Mouse (Mus musculus) layer of hippocampus, adult 2 months (tissue): Measurements from ENCODE around the gene Sec14l3. TPM values are rescaled to one million over a fixed set of nuclear protein-coding genes. Genes with fewer than 3 reads are reported as not detected.
A peak's percentile ranks its signal among the peaks of the same experiment; 100 is the strongest.

Source experiments
- DNase-seq, 2 experiments: peaks; one replicate each; pipeline ENCODE4 v3.0.0; 2022; ENCODE audit warnings: low spot score in 2 of 2
- H3K27ac ChIP-seq: fragments of 200-600 bp; 2 replicates; pipeline ENCODE4 v1.8.1; 2022
- H3K4me3 ChIP-seq: fragments of 200-600 bp; 2 replicates; pipeline ENCODE4 v1.8.1; 2022; ENCODE audit warnings: mild to moderate bottlenecking
- CTCF ChIP-seq: fragments of 200-600 bp; conservative IDR thresholded peaks from 2 replicates; pipeline ENCODE4 v1.8.1; 2022; ENCODE audit warnings: antibody characterized with exemption, mild to moderate bottlenecking, moderate library complexity
- total RNA-seq, 2 experiments: library from RNA; stranded (reverse); gene quantifications; 2 replicates each; pipeline ENCODE4 v1.2.3; 2021

Sec14l3 gene
- total RNA-seq, 2 experiments from 2014 or later: 1.3 to 2.6 TPM

DNA sequence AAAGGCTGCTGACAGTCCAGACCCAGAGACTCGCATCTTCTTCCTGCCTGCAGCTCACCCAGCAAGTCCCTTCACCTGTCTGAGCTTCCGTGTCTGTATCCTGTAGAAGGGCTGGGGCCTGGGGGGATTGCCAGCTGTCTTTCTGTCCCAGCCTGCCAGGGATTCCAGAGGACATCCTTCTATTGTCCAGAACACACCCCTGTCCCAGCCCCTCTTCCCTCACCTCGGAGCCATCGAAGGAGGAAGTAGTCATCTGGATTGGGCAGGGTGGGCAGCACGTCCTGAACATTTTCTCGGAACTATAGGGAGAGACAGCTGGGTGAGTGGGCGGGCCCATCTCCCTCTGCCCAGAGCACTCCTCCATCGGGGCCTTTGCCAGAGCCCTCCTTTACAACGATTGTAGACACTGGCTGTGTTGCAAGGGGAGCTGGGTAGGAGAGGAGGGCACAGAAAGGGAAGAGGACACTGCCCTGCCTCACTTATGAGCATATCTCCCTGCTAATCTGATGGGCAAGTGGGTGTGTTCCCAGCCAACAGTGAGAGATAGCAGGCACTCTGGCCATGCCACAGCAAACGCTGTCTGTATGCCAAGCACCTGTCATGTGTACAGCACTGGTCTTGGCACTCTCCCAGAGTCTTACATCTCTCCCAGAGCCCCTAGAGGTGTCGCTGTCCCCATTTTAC, 52.0 kb downstream of the Sec14l3 start:
- Histone ChIP-seq H3K27ac (peak overlapping the region; percentile 99), H3K4me3 (peak overlapping the region; percentile 93)
- peak; percentile 47 to 55 for DNase-seq
- TF ChIP-seq CTCF: no peak

DNA sequence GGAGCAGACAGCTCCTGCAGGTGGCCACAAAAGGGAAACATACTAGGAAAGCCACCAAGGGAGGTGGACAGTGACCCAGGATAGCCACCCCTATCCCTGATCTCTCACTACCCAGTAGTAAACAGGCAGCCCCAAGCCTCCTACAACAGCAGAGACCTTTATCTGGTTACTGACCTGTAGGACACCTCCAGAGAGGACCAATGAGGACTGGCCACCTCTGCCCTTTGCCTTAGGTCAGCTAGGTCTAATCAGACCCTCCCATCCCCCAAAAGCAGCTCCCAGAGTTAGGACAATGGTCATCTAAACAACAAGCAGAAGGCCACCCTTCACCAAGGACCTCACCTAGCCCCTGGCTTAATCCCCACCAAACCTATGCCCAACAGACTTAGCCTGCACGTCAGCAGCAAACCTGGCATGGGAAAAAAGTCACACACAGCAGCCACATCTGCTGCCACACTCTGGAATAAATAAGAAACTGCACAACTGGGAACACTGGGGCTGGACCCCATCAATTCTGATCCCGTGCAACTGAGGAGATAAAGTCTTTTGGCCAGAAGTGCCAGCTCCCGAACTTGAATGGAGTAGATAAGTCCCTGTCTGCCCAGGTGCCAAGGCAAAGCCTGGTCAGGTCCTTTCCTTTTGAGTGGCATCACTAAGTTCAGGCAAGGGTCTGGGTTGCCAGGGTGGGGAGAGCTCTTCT, 52.9 kb downstream of the Sec14l3 start:
- DNase-seq: no peak
- peak overlapping the region; percentile 99 for H3K27ac ChIP-seq

DNA sequence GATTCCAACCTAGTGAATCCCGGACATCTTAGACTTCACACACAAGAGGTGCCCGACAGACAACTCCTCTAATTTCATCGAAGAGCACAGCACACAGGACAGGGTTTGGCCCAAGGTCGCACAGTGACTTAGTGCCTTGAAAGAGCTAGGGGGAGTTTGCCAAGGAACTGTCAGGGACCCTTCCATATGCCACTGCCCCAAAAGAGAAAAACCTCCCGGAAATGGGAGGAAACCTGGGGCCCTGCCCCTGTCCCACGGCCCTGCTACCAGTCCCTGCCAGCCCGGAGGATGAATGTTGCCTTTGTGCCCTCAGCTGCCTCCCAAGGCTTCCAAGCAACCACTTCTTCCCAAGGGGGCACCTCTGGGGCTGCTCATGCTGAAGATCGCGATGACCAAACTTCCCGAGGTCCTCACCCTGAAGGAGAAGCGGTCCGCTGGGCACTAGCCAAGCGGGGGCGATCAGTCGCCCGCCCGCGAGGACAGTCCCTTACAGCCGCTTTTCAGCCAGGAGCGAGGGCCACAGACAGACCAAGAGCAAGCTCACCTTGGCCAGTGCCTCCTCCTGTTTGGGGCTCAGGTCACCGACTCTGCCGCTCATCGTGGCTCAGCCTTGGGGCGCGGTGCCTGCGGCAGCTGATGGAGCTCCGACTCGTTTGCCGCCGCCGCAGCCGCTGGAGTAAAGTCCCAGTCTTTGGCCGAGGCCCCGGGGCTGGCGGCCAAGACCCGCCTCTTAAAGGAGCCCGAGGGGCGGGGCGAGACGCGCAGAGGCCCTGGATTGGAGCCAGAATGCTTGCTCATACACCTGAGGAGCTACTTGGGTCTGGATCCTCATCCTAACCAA, 53.7 kb downstream of the Sec14l3 start:
- no peak for TF ChIP-seq CTCF
- peak overlapping the region; percentile 93 for H3K4me3 ChIP-seq
- peak; percentile 71 to 75 for DNase-seq
- H3K27ac ChIP-seq: peak overlapping the region; percentile 99

More for the DNA sequence above, 52.9 kb downstream of the Sec14l3 start:
- H3K4me3 ChIP-seq: peak overlapping the region; percentile 93
- peak; percentile 55 for TF ChIP-seq CTCF

DNA sequence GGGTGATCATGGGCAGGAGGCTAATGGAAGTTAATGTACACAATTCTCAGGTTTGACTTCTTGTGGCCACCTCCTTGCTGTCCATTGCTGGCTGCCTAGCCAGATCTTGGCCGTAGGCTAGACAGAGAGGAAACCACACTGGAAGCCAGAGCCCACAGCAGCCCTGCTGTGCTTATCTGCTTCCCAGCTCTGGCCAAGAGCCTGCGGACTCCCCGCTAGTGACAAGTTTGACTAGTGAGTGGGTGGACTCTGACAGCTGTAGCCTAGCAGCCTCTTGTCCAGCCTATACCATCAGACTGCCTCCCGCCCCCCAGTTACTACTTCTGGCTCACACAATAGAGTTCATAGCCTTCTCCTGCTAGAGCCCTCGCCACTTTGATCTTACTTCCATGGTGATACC, 55.0 kb downstream of the Sec14l3 start:
- no peak for DNase-seq
- H3K27ac ChIP-seq: no peak overlapping the region
- H3K4me3 ChIP-seq: no peak overlapping the region
- TF ChIP-seq CTCF: no peak

DNA sequence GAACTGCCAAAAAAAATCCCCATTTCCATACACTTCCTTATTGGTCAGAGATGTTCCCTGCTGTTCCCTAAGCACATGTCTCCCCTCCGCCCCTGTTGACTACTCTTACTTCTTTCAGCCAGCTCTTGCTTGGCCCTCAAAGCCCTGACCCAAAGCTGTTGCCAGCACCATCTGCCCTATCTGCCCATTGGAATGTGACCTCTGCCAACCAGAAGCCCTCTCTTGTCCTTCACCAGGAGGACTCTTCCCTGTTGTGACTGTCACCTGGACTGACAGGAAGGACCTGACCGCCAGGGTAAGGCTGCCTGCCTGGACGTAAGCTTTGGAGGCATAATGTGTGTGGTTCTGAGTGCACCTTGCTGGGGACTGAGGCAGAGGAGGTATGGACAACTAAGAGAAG, 57.0 kb downstream of the Sec14l3 start:
- no peak overlapping the region for H3K4me3 ChIP-seq
- H3K27ac ChIP-seq: no peak overlapping the region
- no peak for DNase-seq
- TF ChIP-seq CTCF: no peak

DNA sequence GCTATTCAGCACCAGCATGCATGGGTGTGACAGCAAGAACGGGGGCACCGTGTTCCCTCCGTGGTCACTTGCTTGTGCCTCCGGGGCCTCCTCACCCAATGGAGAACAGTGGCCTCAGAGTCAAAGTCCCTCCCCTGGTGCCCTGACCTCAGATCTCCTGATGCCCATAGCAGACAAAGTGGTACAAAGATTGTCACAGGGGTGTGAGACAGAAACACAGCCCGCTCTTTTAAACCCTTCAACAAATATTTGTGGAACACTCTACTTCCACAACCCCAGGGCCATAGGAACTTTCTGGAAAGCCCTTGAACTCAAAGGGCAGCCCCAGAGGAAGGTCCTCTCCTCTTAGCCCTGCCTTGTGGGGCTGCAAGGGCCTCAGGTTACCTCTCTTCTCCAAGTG, 57.6 kb downstream of the Sec14l3 start:
- H3K27ac ChIP-seq: no peak overlapping the region
- no peak for TF ChIP-seq CTCF
- no peak for DNase-seq
- no peak overlapping the region for H3K4me3 ChIP-seq

DNA sequence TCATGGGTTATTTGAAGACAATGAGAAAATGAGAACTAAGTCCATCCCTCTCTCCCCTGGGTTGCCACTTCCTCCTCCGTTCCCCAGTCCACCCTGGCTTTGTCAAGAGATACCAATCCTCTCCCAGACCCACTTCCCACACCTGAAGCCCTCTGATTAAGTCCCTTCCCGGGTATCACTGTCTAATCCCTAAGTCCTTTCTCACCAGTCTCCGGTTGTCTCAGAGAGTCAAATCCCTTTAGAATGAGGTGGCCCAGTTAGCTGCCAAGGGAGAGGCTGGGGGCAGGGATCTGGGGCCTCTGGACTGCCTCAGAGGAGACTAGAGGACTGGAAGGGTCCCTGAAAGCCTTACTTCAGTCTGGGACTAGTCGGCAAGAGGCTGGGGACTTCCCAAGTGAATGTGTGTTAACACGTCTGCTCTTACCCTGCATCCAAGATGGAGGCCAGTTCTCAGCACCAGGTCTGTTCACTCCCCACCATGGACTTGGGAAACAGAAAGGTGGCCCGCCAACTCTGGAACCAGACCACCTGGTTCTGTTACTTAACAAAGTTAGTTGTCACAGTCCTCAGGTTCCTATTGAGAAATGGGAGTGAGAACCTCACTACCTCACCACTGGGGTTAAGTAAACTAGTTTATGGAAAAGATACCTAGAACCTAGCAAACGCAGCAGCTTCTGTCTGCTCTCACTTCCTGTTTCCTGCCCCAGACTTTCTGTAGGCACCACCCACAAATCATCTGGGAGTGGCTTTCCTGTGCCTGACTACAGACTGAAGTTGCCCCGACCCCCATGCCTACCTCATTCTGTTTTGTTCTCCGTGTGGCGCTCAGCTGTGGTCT, 58.3 kb downstream of the Sec14l3 start, which contains the start of gene Sec14l2:
Gene Sec14l2, minus strand, starts transcription at position 674 of the 838 bp plus-strand sequence.
- DNase-seq: no peak
- Histone ChIP-seq H3K27ac (no peak within 1 kb of the TSS), H3K4me3 (no peak within 1 kb of the TSS)
- TF ChIP-seq CTCF: no peak

DNA sequence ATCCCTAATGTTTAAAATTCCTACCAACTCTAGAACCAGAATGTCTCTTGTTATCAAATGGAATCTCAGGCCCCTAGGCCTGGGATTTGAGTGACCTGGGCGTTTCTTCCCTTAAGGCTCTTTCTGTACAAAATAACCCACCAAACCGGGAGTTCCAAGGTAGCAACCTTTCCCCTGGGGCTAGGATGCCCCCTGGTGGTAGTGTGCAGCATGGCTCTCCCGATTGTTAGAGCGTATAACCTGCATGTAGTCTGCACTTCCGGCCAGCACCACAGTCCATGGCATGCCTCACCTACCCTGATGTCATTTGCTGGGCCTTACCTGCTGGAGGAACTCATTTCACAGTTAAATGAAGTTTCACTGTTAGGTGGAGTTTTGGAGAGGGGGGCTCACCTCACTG, 59.3 kb downstream of the Sec14l3 start:
- Histone ChIP-seq H3K27ac (no peak overlapping the region), H3K4me3 (no peak overlapping the region)
- peak; percentile 91 for TF ChIP-seq CTCF
- DNase-seq: peak in 1 of 2 experiments; percentile 73

DNA sequence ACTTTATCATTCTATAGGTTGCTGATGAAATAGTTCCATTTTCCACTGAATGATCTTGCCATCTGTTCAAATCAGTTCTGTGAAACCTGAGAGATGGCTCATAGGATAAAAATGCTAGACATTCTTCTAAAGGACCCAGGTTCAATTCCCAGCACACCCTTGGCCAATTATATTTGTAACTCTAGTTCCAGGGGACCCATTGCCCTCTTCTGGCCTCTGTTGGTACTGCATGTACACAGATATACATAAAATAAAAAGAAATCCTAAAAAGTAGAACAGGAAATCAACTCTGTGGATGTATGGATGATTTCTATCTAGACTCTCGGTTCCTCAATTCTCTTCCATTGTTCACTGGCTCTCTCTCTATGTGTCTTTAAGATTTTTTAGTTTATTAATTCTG, 62.4 kb downstream of the Sec14l3 start:
- TF ChIP-seq CTCF: peak; percentile 57
- DNase-seq: no peak
- no peak overlapping the region for H3K27ac ChIP-seq
- H3K4me3 ChIP-seq: no peak overlapping the region

Other genes with a start within 250 kb of the Sec14l3 start
- gene Osbp2, start 200.9 kb upstream of the Sec14l3 start, total RNA-seq: 10 to 100 TPM; 81.4 to 86.7 TPM
- gene 4921536K21Rik, start 169.7 kb upstream of the Sec14l3 start, total RNA-seq: under 1 TPM; 0.39 to 0.41 TPM
- 10 to 100 TPM; 24.6 to 26.0 TPM for gene Dusp18, start 169.6 kb upstream of the Sec14l3 start, total RNA-seq
- gene Slc35e4, start 150.2 kb upstream of the Sec14l3 start, total RNA-seq: 10 to 100 TPM; 16.9 TPM
- gene Tcn2, start 132.7 kb upstream of the Sec14l3 start, total RNA-seq: 10 to 100 TPM; 18.5 to 19.4 TPM
- 10 to 100 TPM; 34.8 to 40.5 TPM for gene Pes1, start 100.9 kb upstream of the Sec14l3 start, total RNA-seq
- not detected for gene 4930556J24Rik, start 88.1 kb upstream of the Sec14l3 start, total RNA-seq
- gene Gal3st1, start 81.2 kb upstream of the Sec14l3 start, total RNA-seq: 1 to 10 TPM; 8.5 to 9.8 TPM
- gene Sec14l4, start 33.4 kb upstream of the Sec14l3 start, total RNA-seq: under 1 TPM; 0.17 to 0.64 TPM
- gene Mtfp1, start 30.6 kb downstream of the Sec14l3 start, total RNA-seq: 100 to 1,000 TPM; 115 to 119 TPM
- gene Sec14l2, start 58.6 kb downstream of the Sec14l3 start, total RNA-seq: 10 to 100 TPM; 62.8 to 67.6 TPM
- 10 to 100 TPM; 33.8 to 35.6 TPM for gene Rnf215, start 70.4 kb downstream of the Sec14l3 start, total RNA-seq
- gene Ccdc157, start 95.5 kb downstream of the Sec14l3 start, total RNA-seq: 10 to 100 TPM; 12.2 to 12.8 TPM
- gene Sf3a1, start 95.5 kb downstream of the Sec14l3 start, total RNA-seq: 10 to 100 TPM; 72.3 to 74.1 TPM
- 10 to 100 TPM; 27.3 to 29.4 TPM for gene Tbc1d10a, start 121.9 kb downstream of the Sec14l3 start, total RNA-seq
- gene Castor1, start 153.4 kb downstream of the Sec14l3 start, total RNA-seq: 1 to 10 TPM; 5.3 to 5.8 TPM
- under 1 TPM; 0.15 to 0.20 TPM for gene Osm, start 171.6 kb downstream of the Sec14l3 start, total RNA-seq
- 1 to 10 TPM in 1 of 2 experiments, under 1 TPM in 1; 0.92 to 1.7 TPM for gene Lif, start 192.7 kb downstream of the Sec14l3 start, total RNA-seq